Mouse (Mus musculus) gastrocnemius, postnatal 14 days (tissue): ENCODE results near the gene Ckap2l. TPM values are rescaled to one million over a fixed set of nuclear protein-coding genes. Genes with fewer than 3 reads are reported as not detected.

Experiments used
- DNase-seq: peaks from one replicate; pipeline ENCODE4 v3.0.0; 2021; ENCODE audit warnings: mixed read lengths
- intact Hi-C: fragments of 180-260 bp; cut with DNase I; formaldehyde crosslinking; loops from one replicate; pipeline ENCODE4 v1.15.1; 2025; ENCODE audit warnings: low total_unique reads
- total RNA-seq, 2 experiments: library from RNA; stranded (reverse); gene quantifications; 2 replicates each; pipeline ENCODE4 v1.2.3; 2021

Ckap2l gene
- total RNA-seq, 2 experiments from 2014 or later = 2.8 to 3.3 TPM

- no peak for DNase-seq
- intact Hi-C loops = no loop called here
Observed at GRCm38 (mm10) chr2:129243005-129243404, 54.0 kb downstream of the Ckap2l start.

GRCm38 (mm10) chr2:129241845-129242833, 54.9 kb downstream of the Ckap2l start:
- intact Hi-C loops = no loop called here
- no peak for DNase-seq

- DNase-seq = no peak
- intact Hi-C loops = no loop called here
Observed at GRCm38 (mm10) chr2:129240726-129241432, 56.1 kb downstream of the Ckap2l start.

- no peak for DNase-seq
- intact Hi-C loops = no loop called here
Observed at GRCm38 (mm10) chr2:129236526-129236925, 60.5 kb downstream of the Ckap2l start.

GRCm38 (mm10) chr2:129234731-129235130, 62.3 kb downstream of the Ckap2l start:
- intact Hi-C loops = no loop called here
- no peak for DNase-seq

- intact Hi-C loops = no loop called here
- DNase-seq = no peak
Observed at GRCm38 (mm10) chr2:129233803-129234477, 63.1 kb downstream of the Ckap2l start.

GRCm38 (mm10) chr2:129233218-129233617, 63.8 kb downstream of the Ckap2l start:
- intact Hi-C loops = no loop called here
- DNase-seq = no peak

- intact Hi-C loops = no loop called here
- no peak for DNase-seq
Observed at GRCm38 (mm10) chr2:129232484-129232883, 64.5 kb downstream of the Ckap2l start.

GRCm38 (mm10) chr2:129232023-129232422, 65.0 kb downstream of the Ckap2l start:
- intact Hi-C loops = no loop called here
- DNase-seq = no peak

GRCm38 (mm10) chr2:129229316-129229715, 67.7 kb downstream of the Ckap2l start:
- intact Hi-C loops = no loop called here
- no peak for DNase-seq

- intact Hi-C loops = no loop called here
- no peak for DNase-seq
Observed at GRCm38 (mm10) chr2:129228571-129228970, 68.4 kb downstream of the Ckap2l start.

- intact Hi-C loops = no loop called here
- DNase-seq = no peak
Observed at GRCm38 (mm10) chr2:129227709-129228108, 69.3 kb downstream of the Ckap2l start.

- intact Hi-C loops = no loop called here
- DNase-seq = no peak
Observed at GRCm38 (mm10) chr2:129227011-129227529, 69.9 kb downstream of the Ckap2l start.

- DNase-seq = no peak
- intact Hi-C loops = no loop called here
Observed at GRCm38 (mm10) chr2:129226296-129226851, 70.6 kb downstream of the Ckap2l start.

- intact Hi-C loops = no loop called here
- DNase-seq = no peak
Observed at GRCm38 (mm10) chr2:129225251-129225819, 71.7 kb downstream of the Ckap2l start.

- intact Hi-C loops = no loop called here
- no peak for DNase-seq
Observed at GRCm38 (mm10) chr2:129224178-129224577, 72.8 kb downstream of the Ckap2l start.

- intact Hi-C loops = no loop called here
- no peak for DNase-seq
Observed at GRCm38 (mm10) chr2:129221097-129221632, 75.8 kb downstream of the Ckap2l start.

GRCm38 (mm10) chr2:129218537-129219105, 78.4 kb downstream of the Ckap2l start:
- intact Hi-C loops = no loop called here
- DNase-seq = no peak
